Mouse (Mus musculus) myocyte (in vitro differentiated cells): Measurements from ENCODE around the gene Banf2. TPM values are rescaled to one million over a fixed set of nuclear protein-coding genes. Genes with fewer than 3 reads are reported as not detected.

Source experiments
- H3K27me3 ChIP-seq: one replicate; pipeline ENCODE4 v1.6.1; 2011; ENCODE audit not compliant: control insufficient read depth, insufficient read depth, insufficient read length
- H3K36me3 ChIP-seq: one replicate; pipeline ENCODE4 v1.6.1; 2011; ENCODE audit not compliant: control insufficient read depth, insufficient read depth
- H3K4me2 ChIP-seq: one replicate; pipeline ENCODE4 v1.6.1; 2011; ENCODE audit warnings: low read depth, control low read depth
- H3K4me3 ChIP-seq: one replicate; pipeline ENCODE4 v1.5.1; 2011; ENCODE audit warnings: mild to moderate bottlenecking, control low read depth, moderate library complexity
- H3K79me2 ChIP-seq: one replicate; pipeline ENCODE4 v1.6.1; 2011; ENCODE audit not compliant: control insufficient read depth, insufficient read depth
- H3ac ChIP-seq: one replicate; pipeline ENCODE4 v1.6.1; 2011; ENCODE audit not compliant: control insufficient read depth, insufficient read length
- CEBPB ChIP-seq: IDR thresholded peaks from 2 replicates; pipeline ENCODE4 v1.6.1; 2011; ENCODE audit warnings: mild to moderate bottlenecking, moderate library complexity; ENCODE audit not compliant: poor library complexity, insufficient read depth, severe bottlenecking
- E2F4 ChIP-seq: IDR thresholded peaks from one replicate; pipeline ENCODE4 v1.6.1; 2011; ENCODE audit warnings: mild to moderate bottlenecking, control low read depth, moderate library complexity; ENCODE audit not compliant: insufficient read depth
- MAX ChIP-seq: IDR thresholded peaks from one replicate; pipeline ENCODE4 v1.6.1; 2011; ENCODE audit warnings: low read depth, mild to moderate bottlenecking, control low read depth
- MYOD1 ChIP-seq, 3 experiments: IDR thresholded peaks; one replicate each; pipeline ENCODE4 v1.6.1; 2011; ENCODE audit warnings: control low read depth in 2 of 3, low read depth in 2 of 3, mild to moderate bottlenecking in 2 of 3, moderate library complexity in 1 of 3; ENCODE audit not compliant: insufficient read length in 2 of 3, control insufficient read depth in 1 of 3
- MYOG ChIP-seq, 3 experiments: IDR thresholded peaks; one replicate each; pipeline ENCODE4 v1.6.1; 2011; ENCODE audit warnings: control low read depth in 2 of 3, low read depth in 2 of 3, mild to moderate bottlenecking in 2 of 3; ENCODE audit not compliant: insufficient read length in 2 of 3, control insufficient read depth in 1 of 3, insufficient read depth in 1 of 3
- POLR2A ChIP-seq: IDR thresholded peaks from one replicate; pipeline ENCODE4 v1.6.1; 2011; ENCODE audit warnings: low read depth, mild to moderate bottlenecking, control low read depth, moderate library complexity; ENCODE audit not compliant: insufficient read length
- POLR2AphosphoS2 ChIP-seq: IDR thresholded peaks from one replicate; pipeline ENCODE4 v1.6.1; 2011; ENCODE audit warnings: low read depth, control low read depth; ENCODE audit not compliant: insufficient read length
- REST ChIP-seq: IDR thresholded peaks from one replicate; pipeline ENCODE4 v1.6.1; 2011; ENCODE audit warnings: mild to moderate bottlenecking, control low read depth, moderate library complexity; ENCODE audit not compliant: insufficient read depth, insufficient read length
- SRF ChIP-seq: IDR thresholded peaks from one replicate; pipeline ENCODE4 v1.6.1; 2011; ENCODE audit warnings: low read depth; ENCODE audit not compliant: control insufficient read depth, insufficient read length
- TCF12 ChIP-seq: IDR thresholded peaks from one replicate; pipeline ENCODE4 v1.6.1; 2011; ENCODE audit warnings: mild to moderate bottlenecking, control low read depth; ENCODE audit not compliant: poor library complexity, insufficient read depth, severe bottlenecking
- TCF3 ChIP-seq: IDR thresholded peaks from one replicate; pipeline ENCODE4 v1.6.1; 2011; ENCODE audit warnings: low read depth, control low read depth; ENCODE audit not compliant: insufficient read length
- USF1 ChIP-seq: IDR thresholded peaks from one replicate; pipeline ENCODE4 v1.6.1; 2011; ENCODE audit warnings: low read depth, mild to moderate bottlenecking, control low read depth, moderate library complexity
- polyA plus RNA-seq: library from polyadenylated mRNA; unstranded; fragments of >200 nt; fragmentation: generic; extraction: Trizol; gene quantifications from one replicate; pipeline ENCODE4 v1.2.1, GENCODE M21; 2012; ENCODE audit warnings: missing spikeins

Banf2 gene
- polyA plus RNA-seq, 1 experiment, result not detected

DNA sequence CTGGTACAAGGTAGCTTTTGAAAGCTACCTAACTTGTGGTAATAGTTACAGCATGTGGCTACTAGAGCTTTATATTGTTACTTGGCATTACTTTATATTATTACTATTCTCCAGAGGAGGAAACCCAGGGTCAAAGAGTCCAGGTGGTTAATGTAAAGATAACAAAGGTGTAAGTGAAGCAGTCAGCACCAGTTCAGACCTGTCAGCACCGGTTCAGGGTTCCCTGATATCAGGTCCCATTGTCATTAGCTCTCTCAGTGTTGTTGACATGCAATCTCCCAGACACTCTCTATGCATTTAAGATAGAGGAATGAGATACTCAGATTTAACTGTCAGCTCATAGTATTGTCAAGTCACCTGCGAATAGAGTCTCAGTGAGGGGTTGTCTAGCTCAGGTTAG, 75.0 kb downstream of the Banf2 start:
- TF ChIP-seq SRF (no peak), MYOD1 (IDR thresholded peaks at IDR 0.05; ENCODE audit: control insufficient read depth in 1 of 3, insufficient read length in 2 of 3, low read depth in 2 of 3) (no peak), TCF3 (no peak), MAX (no peak), REST (no peak), TCF12 (no peak), POLR2AphosphoS2 (no peak)
- Histone ChIP-seq H3K79me2 (no peaks in the 10 kb centered on the region), H3ac (no peak overlapping the region), H3K27me3 (peaks cover 9% of the 10 kb centered on the region), H3K4me2 (no peak overlapping the region), H3K4me3 (no peak overlapping the region), H3K36me3 (no peaks in the 10 kb centered on the region)

DNA sequence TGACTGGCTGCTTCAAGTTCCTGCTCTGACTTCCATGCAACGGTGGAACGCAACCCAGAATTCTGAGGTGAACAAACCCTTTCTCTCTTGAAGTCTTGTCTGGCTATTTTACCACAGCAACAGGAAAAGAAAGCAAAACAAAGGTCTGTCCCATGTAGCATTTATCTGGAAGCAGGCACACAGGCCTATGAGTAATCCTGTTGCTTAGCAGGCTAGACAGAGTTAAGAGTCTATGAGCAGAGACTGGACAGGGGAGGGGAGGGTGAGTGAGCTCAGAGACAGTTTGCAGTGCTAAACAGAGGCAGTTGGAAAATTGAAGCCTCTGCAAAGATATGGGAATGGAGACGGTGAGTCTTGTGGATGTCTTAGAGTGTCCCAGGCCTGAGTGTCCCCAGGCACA, 75.5 kb downstream of the Banf2 start:
- H3K27me3 ChIP-seq, result peaks cover 9% of the 10 kb centered on the region
- no peaks in the 10 kb centered on the region for H3K79me2 ChIP-seq
- H3K4me2 ChIP-seq, result no peak overlapping the region
- no peak overlapping the region for H3K4me3 ChIP-seq
- no peak overlapping the region for H3ac ChIP-seq
- no peaks in the 10 kb centered on the region for H3K36me3 ChIP-seq
- TF ChIP-seq MYOG (IDR thresholded peaks at IDR 0.05; ENCODE audit: control insufficient read depth in 1 of 3, insufficient read depth in 1 of 3, insufficient read length in 2 of 3, low read depth in 2 of 3) (no peak), SRF (no peak), TCF12 (no peak), TCF3 (no peak)

DNA sequence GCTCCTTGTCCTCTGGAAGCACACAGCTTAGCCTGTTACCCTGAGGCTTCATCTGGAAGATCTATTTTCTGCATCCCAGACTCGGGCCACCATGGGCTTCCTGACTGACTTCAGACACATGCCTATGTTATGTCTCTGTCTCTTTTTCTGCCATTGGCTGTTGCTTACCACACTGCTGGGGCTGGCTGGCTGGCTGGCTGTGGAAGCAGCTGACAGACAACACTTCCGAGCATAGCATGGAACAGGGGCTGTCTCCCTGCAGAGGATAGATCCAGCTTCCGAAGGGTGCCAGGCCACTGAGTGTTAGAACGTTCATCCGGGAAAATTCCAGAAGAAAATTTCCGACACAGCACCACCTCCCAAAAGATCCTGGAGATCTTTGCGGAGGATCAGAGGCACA, 79.1 kb downstream of the Banf2 start:
- Histone ChIP-seq H3K36me3 (no peaks in the 10 kb centered on the region), H3K27me3 (no peaks in the 10 kb centered on the region), H3K4me3 (no peak overlapping the region), H3ac (no peak overlapping the region), H3K79me2 (no peaks in the 10 kb centered on the region), H3K4me2 (no peak overlapping the region)
- TF ChIP-seq POLR2AphosphoS2 (no peak), MAX (no peak), E2F4 (no peak), TCF3 (no peak), CEBPB (no peak), TCF12 (no peak), MYOG (IDR thresholded peaks at IDR 0.05; ENCODE audit: control insufficient read depth in 1 of 3, insufficient read depth in 1 of 3, insufficient read length in 2 of 3, low read depth in 2 of 3) (no peak), REST (no peak), SRF (no peak), POLR2A (no peak), MYOD1 (IDR thresholded peaks at IDR 0.05; ENCODE audit: control insufficient read depth in 1 of 3, insufficient read length in 2 of 3, low read depth in 2 of 3) (no peak), USF1 (no peak)

DNA sequence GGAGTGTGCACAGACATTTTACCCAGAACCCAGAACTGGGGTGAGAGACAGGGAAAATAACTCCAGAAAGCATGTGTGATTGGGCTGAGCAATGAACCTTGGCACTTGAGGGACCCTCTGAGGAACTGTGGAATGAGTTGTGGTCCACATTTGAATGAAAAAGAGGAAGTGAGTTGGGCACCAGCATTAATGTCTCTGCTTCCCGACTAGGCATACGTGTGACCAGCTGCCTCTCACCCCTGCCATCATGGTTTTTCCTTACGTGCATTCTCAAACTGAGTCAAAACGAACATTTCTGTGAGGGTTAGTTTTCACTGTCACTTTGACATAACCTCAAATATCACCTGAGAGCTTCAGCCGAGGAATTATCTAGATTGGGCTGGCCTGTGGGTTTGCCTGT, 79.8 kb downstream of the Banf2 start:
- Histone ChIP-seq H3K79me2 (no peaks in the 10 kb centered on the region), H3K4me3 (no peak overlapping the region), H3K27me3 (no peaks in the 10 kb centered on the region), H3ac (no peak overlapping the region), H3K4me2 (no peak overlapping the region), H3K36me3 (no peaks in the 10 kb centered on the region)
- TF ChIP-seq MAX, result no peak
- no peak for TF ChIP-seq MYOG (IDR thresholded peaks at IDR 0.05; ENCODE audit: control insufficient read depth in 1 of 3, insufficient read depth in 1 of 3, insufficient read length in 2 of 3, low read depth in 2 of 3)
- TF ChIP-seq POLR2AphosphoS2, result no peak
- no peak for TF ChIP-seq REST
- TF ChIP-seq SRF, result no peak
- TF ChIP-seq USF1, result no peak
- TF ChIP-seq E2F4, result no peak
- no peak for TF ChIP-seq TCF3
- no peak for TF ChIP-seq MYOD1 (IDR thresholded peaks at IDR 0.05; ENCODE audit: control insufficient read depth in 1 of 3, insufficient read length in 2 of 3, low read depth in 2 of 3)
- TF ChIP-seq TCF12, result no peak
- no peak for TF ChIP-seq CEBPB
- TF ChIP-seq POLR2A, result no peak

DNA sequence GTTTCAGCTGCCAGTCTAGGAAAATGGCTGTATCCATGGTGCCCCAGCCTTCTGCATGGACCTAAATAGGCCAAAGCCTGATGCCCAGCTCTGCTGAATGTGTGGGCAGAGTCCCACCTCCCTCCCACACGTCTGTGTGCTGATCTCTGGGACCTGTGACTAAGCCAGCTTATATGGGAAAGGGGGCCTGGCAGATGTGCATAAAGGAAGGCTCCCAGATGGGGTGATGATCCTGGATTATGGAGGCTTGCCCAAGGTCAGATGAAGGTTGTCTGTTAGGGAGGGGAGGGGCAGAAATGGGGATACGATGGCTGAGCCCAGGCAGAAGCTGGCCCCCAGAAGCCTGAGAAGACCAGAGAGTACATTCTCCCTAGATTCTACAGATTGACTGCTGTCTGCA, 85.2 kb downstream of the Banf2 start:
- Histone ChIP-seq H3K79me2 (no peaks in the 10 kb centered on the region), H3K4me2 (no peak overlapping the region), H3ac (no peak overlapping the region), H3K27me3 (no peaks in the 10 kb centered on the region), H3K4me3 (no peak overlapping the region), H3K36me3 (no peaks in the 10 kb centered on the region)
- no peak for TF ChIP-seq MYOG (IDR thresholded peaks at IDR 0.05; ENCODE audit: control insufficient read depth in 1 of 3, insufficient read depth in 1 of 3, insufficient read length in 2 of 3, low read depth in 2 of 3)
- TF ChIP-seq POLR2AphosphoS2, result no peak
- TF ChIP-seq SRF, result no peak
- TF ChIP-seq MAX, result no peak
- no peak for TF ChIP-seq POLR2A
- TF ChIP-seq REST, result no peak
- TF ChIP-seq CEBPB, result no peak
- no peak for TF ChIP-seq USF1
- TF ChIP-seq TCF3, result no peak
- TF ChIP-seq TCF12, result no peak
- TF ChIP-seq MYOD1 (IDR thresholded peaks at IDR 0.05; ENCODE audit: control insufficient read depth in 1 of 3, insufficient read length in 2 of 3, low read depth in 2 of 3), result no peak
- TF ChIP-seq E2F4, result no peak
